Mouse (Mus musculus) E14TG2a.4 (cell line): ENCODE data around the gene Izumo2.
A peak's percentile ranks its signal among the peaks of the same experiment; 100 is the strongest.

Source experiments
- CTCF ChIP-seq: conservative IDR thresholded peaks from 2 replicates; pipeline ENCODE4 v1.5.1; 2014; ENCODE audit warnings: low read length
- NANOG ChIP-seq: IDR thresholded peaks from 2 replicates; pipeline ENCODE4 v1.6.1; 2014; ENCODE audit warnings: borderline replicate concordance, low read length, mixed read lengths

DNA sequence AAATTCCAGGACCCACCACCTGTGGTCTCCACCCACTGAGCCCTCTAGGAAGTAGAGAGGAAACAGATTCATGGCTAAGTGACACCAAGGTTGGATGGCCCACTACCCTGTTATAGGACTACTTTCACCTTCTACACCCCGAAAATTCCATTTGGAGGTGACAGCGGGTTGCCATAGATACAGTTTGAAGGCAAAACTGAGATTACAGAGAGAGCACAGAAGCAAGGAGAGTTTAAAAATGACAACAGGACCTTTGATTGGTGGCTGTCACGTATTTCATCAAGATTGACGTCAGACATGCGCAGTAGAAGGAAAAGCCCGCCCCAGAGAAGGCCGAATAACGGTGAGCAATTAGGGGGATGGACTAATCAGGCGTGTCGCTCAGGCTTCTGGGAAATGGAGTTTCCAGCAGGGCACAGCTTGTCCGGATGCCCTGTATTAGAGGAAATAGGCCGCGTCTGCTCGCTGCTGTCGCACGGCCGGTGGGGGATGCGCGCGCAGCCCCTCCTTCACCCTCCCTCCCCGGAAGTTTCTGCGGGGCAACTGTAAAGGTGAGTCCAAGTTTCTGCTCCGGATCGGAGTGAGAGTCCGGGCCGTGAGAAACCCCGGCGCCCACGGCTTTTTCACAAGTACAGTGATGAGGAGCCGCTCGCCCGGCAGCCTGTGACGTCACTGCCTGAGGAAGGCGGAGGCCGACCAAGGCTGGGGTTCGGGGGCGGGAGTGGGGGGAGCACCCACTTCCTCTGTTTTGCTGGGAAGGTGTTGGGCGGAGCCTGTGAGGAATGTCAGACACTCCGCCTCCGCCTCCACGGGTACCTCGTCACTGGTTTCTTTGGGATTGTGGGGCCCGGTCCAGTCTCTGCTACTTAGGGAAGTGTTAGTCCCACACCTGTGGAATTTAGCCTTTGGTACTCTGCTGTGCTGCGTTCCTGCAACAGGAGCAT is 39.8 kb downstream of the Izumo2 start, which contains the start of gene Vrk3:
- TF ChIP-seq CTCF, result no peak
- peak; percentile 43; the same call in 1 of the 2 replicates for TF ChIP-seq NANOG
